Mouse (Mus musculus) erythroblast, embryonic 14.5 days (primary cell): Measurements from ENCODE around the gene Shank2.

ENCODE experiments used
- GATA1 ChIP-seq: IDR thresholded peaks from 2 replicates; pipeline ENCODE4 v1.6.1; 2012; ENCODE audit warnings: low read length, inconsistent platforms, mixed read lengths
- TAL1 ChIP-seq: IDR thresholded peaks from 3 replicates; pipeline ENCODE4 v1.6.1; 2012; ENCODE audit warnings: low read length, inconsistent platforms, mixed read lengths

DNA sequence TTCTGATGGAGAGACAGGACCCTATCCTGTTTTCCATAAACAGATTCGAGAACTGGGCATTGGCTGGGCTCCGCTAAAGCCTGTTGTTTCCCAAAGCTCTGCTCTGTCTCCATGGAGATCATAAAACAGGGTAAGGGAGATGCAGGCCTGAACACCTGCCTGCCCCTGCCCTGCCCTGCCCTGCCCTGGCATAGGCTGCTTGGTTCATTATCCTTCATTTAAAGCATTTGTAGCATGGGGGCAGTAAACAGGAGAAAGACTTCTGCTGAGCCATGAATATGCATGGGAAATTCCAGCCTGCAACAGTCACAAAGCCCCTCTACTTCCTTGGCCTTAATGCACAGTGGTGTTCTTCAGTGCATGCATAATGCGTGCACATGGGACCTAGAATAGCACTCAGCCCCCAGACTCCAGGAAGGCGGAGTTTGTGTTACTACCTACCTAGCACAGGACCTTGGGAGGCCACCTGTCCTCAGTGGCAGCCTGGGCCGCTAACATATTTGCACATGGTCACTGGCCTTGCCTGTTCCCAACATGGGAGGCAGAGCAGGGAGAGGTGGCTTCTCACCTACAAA lies 230.5 kb downstream of the Shank2 start:
- TF ChIP-seq TAL1 (no peak), GATA1 (no peak)
